In genomic region chr13:112491636-112492284, GRCm38 (mm10) we compare ENCODE assay signal across 14 mouse cellular contexts. TPM values are rescaled to one million over a fixed set of nuclear protein-coding genes. Genes with fewer than 3 reads are reported as not detected.
DNase-seq lines count a peak whose midpoint lies in the region; ATAC-seq lines count a peak whose summit lies in the region.
"Had no signal": no experiment of that assay in that cellular context is flagged by ENCODE, and none has a peak within 500 bp of the region (broad histone marks: within the 10 kb centered on the region; RNA-seq: fewer than 3 reads in every experiment).

No protein-coding gene starts in this region.

- ATAC-seq in CD4-positive, CD25-positive, alpha-beta regulatory T cell, adult 4 months = peak; percentile 20
- ATAC-seq: forebrain, embryonic 15.5 days had no signal

- DNase-seq in kidney, adult 11 months = peak; percentile 48
- DNase-seq in kidney, postnatal 14 days = no peak
- peak; percentile 81 for DNase-seq in kidney, adult 9 months
- DNase-seq in kidney, postnatal 4 days = no peak
- DNase-seq in naive thymus-derived CD4-positive, alpha-beta T cell, adult 2 months (ENCODE audit: low read depth) = peak; percentile 53
- no peak for DNase-seq in spleen, postnatal 36 days (ENCODE audit: low spot score in 2 of 2)
- DNase-seq: adrenal gland, postnatal 14 days; cerebellum, adult 11-12 months; cerebellum, adult 9-10 months; cerebellum, postnatal 25 days; gastrocnemius, postnatal 10 days; heart, adult 2 months had no signal

RNA-seq across cellular contexts. Expression of gene Il6st, which starts 27.9 kb away (rescaled TPM):
- polyA plus RNA-seq in CD4-positive, CD25-positive, alpha-beta regulatory T cell, adult 4 months (2017; shearing (Covaris generic)) = 10 to 100 TPM; 52.9 to 65.9 TPM

Comparison
In these comparisons a context has a peak if more than half of its experiments do, and no peak if none do; other contexts are left out.
1. DNase-seq: peak in kidney, adult 11 months (single experiment), kidney, adult 9 months (single experiment) and naive thymus-derived CD4-positive, alpha-beta T cell, adult 2 months (single experiment); none in kidney, postnatal 14 days (single experiment), kidney, postnatal 4 days (0 of 2) and spleen, postnatal 36 days (0 of 2).